Mouse (Mus musculus) embryonic facial prominence, embryonic 14.5 days (tissue): ENCODE measurements around the gene Ramp2. TPM values are rescaled to one million over a fixed set of nuclear protein-coding genes. Genes with fewer than 3 reads are reported as not detected.

Source experiments
- ATAC-seq: fragments of 200-750 bp; cut with Nextera tagmentation; 2 replicates; pipeline ENCODE4 v1.8.0; 2017; ENCODE audit warnings: low read depth, moderate number of reproducible peaks, moderate TSS enrichment
- DNase-seq: peaks from one replicate; pipeline ENCODE4 v3.0.0-alpha.2; 2015; ENCODE audit warnings: low spot score
- H3K27ac ChIP-seq: fragments of 300-500 bp; sonication (generic); replicated peaks from 2 replicates; pipeline ENCODE4 v1.5.1; 2014; ENCODE audit warnings: low read depth, mild to moderate bottlenecking, low read length, moderate library complexity
- H3K27me3 ChIP-seq: fragments of 300-500 bp; sonication (generic); replicated peaks from 2 replicates; pipeline ENCODE4 v1.6.1; 2014; ENCODE audit warnings: low read length; ENCODE audit not compliant: control insufficient read depth, insufficient read depth
- H3K36me3 ChIP-seq: fragments of 300-500 bp; sonication (generic); 2 replicates; pipeline ENCODE4 v1.6.1; 2014; ENCODE audit warnings: low read length, mixed read lengths; ENCODE audit not compliant: control insufficient read depth, insufficient read depth
- H3K4me1 ChIP-seq: fragments of 300-500 bp; sonication (generic); 2 replicates; pipeline ENCODE4 v1.6.1; 2014; ENCODE audit warnings: antibody characterized with exemption, low read length; ENCODE audit not compliant: control insufficient read depth, insufficient read depth
- H3K4me2 ChIP-seq: fragments of 300-500 bp; sonication (generic); 2 replicates; pipeline ENCODE4 v1.6.1; 2014; ENCODE audit warnings: low read depth, mild to moderate bottlenecking, low read length, moderate library complexity, mixed read lengths
- H3K4me3 ChIP-seq: fragments of 300-500 bp; sonication (generic); 2 replicates; pipeline ENCODE4 v1.5.1; 2014; ENCODE audit warnings: low read depth, mild to moderate bottlenecking, low read length
- H3K9ac ChIP-seq: fragments of 300-500 bp; sonication (generic); 2 replicates; pipeline ENCODE4 v1.6.1; 2014; ENCODE audit warnings: low read depth, mild to moderate bottlenecking, low read length, moderate library complexity, mixed read lengths
- H3K9me3 ChIP-seq: fragments of 300-500 bp; sonication (generic); 2 replicates; pipeline ENCODE4 v1.6.1; 2016; ENCODE audit warnings: low read length; ENCODE audit not compliant: control insufficient read depth
- WGBS: fragments of 180-500 bp; shearing (Covaris S2); extraction: QIAGEN DNeasy Blood & Tissue Kit; methylation state at CpG from one replicate; pipeline ENCODE4 v1.1.7; 2014; 5-methylcytosine and 5-hydroxymethylcytosine counted together
- polyA plus RNA-seq: library from polyadenylated mRNA; unstranded; fragments of >200 nt; fragmentation: Nextera tagmentation; extraction: Ambion mirVana; gene quantifications from 2 replicates; pipeline ENCODE4 v1.2.1, GENCODE M21; 2014

The Ramp2 gene
- polyA plus RNA-seq, 1 experiment from 2014 or later: 154 TPM

DNA sequence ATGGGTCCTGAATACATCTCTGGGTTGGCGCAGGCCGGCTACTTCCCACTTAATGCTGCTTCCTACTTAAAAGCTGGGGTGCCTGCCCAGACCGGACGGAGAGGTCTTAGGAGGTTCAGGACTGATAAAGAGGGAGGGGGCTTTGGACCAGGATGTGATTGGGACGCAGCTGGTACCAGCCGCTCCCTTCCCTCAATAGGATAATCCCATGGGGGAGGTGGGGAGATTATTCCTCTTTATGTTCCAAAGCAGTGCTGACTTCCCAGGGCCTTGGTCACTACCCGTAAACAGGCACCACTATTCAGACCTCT, 829 bp downstream of the Ramp2 start:
- ATAC-seq (no peak; the same call in 1 of the 2 replicates), DNase-seq (no peak)
- peak overlapping the region; percentile 68 for H3K4me3 ChIP-seq

DNA sequence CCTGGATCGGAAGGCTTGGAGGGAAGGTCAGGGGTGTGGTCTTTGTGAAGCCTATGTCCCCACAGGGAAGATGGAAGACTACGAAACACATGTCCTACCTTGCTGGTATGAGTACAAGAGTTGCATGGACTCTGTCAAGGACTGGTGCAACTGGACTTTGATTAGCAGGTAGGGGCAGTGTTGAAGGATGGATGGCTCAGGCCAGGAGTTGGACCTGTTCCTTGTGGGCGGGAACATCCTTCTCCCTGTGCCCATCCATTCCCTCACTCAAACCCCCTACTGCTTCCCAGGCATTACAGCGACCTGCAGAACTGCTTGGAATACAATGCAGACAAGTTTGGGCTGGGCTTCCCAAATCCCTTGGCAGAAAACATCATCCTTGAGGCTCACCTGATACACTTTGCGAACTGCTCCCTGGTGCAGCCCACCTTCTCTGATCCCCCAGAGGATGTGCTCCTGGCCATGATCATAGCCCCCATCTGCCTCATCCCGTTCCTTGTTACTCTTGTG, 1.7 kb downstream of the Ramp2 start:
- peak overlapping the region; percentile 68 for H3K4me3 ChIP-seq
- no peak overlapping the region for H3K9ac ChIP-seq
- H3K4me2 ChIP-seq: peak overlapping the region; percentile 95
- no peak for DNase-seq
- H3K36me3 ChIP-seq: no peaks in the 10 kb centered on the region
- ATAC-seq: no peak
- peaks cover 16% of the 10 kb centered on the region for H3K4me1 ChIP-seq
- H3K27me3 ChIP-seq: no peaks in the 10 kb centered on the region
- no peak overlapping the region for H3K27ac ChIP-seq
- WGBS: 83% methylated on average over 6 of the region's 6 CpGs
- no peaks in the 10 kb centered on the region for H3K9me3 ChIP-seq

More for the DNA sequence above, 829 bp downstream of the Ramp2 start:
- peaks cover 14% of the 10 kb centered on the region for H3K4me1 ChIP-seq
- H3K27me3 ChIP-seq: no peaks in the 10 kb centered on the region
- H3K36me3 ChIP-seq: no peaks in the 10 kb centered on the region
- H3K27ac ChIP-seq: peak overlapping the region; percentile 83
- no peaks in the 10 kb centered on the region for H3K9me3 ChIP-seq
- H3K4me2 ChIP-seq: peak overlapping the region; percentile 95
- WGBS: 9% methylated on average over 7 of the region's 7 CpGs
- H3K9ac ChIP-seq: peak overlapping the region; percentile 76

DNA sequence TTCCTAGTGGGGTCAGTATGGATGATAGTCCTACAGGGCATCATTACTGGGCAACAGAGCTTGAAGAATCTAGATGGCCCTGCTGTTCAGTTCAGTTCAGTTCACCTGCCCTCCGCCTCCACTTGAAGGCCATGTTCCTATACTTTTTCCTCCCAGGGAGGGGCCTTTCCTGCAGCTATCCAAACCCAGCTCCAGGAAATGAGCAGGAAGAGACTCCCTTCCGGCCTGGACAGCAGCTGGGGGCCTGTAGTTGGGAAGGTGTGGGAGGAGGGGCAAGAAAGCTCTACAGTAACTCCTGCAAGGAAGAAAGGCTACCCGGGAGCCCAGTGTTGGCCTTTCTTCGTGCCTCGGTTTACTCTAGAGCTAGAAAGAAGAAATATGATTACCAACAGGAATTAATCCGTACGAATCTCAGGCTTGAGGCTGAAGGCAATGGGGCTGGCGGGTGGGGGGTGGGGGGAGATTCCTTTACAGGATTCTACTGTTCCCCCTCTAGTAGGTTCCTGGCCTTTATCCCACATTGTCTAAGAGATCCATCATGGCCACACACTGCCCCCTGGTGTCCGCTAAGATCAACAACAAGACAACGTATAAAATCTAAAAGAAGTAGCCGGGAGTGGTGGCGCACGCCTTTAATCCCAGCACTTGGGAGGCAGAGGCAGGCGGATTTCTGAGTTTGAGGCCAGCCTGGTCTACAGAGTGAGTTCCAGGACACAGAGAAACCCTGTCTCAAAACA, 2.6 kb downstream of the Ramp2 start:
- Histone ChIP-seq H3K27me3 (no peaks in the 10 kb centered on the region), H3K4me1 (peaks cover 21% of the 10 kb centered on the region), H3K4me2 (peak overlapping the region; percentile 26), H3K9me3 (no peaks in the 10 kb centered on the region), H3K27ac (no peak overlapping the region), H3K9ac (no peak overlapping the region), H3K4me3 (no peak overlapping the region), H3K36me3 (no peaks in the 10 kb centered on the region)
- ATAC-seq (no peak), DNase-seq (peak; percentile 88)
- WGBS: 30% methylated on average over 14 of the region's 14 CpGs

DNA sequence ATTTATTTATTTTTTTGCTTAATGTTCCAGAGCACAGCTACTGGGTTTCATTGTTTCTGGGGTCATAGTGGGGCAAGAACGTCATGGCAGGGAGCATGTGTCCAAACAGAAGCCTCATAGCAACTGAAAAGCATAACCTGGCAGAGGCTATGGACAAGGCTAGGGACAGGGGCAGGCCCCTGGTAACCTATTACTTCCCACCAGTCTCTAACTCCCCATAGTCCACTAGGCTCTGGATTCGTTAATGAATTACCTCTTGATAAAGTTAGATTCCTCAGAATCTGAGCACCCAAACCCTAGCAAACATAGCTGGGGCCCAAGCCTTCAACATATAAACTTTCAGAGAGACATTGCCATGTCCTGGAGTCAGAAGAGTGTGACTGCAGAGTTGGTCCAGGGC, 5.2 kb downstream of the Ramp2 start:
- Histone ChIP-seq H3K9me3 (no peaks in the 10 kb centered on the region), H3K4me1 (peaks cover 14% of the 10 kb centered on the region), H3K4me2 (no peak overlapping the region), H3K27me3 (no peaks in the 10 kb centered on the region), H3K4me3 (no peak overlapping the region), H3K9ac (no peak overlapping the region), H3K27ac (no peak overlapping the region), H3K36me3 (0 out of 2 replicates have a peak, but pooled peaks cover 3% of the 10 kb centered on the region)
- WGBS: 79% methylated on average over 2 of the region's 2 CpGs
- DNase-seq: no peak
- ATAC-seq: no peak

DNA sequence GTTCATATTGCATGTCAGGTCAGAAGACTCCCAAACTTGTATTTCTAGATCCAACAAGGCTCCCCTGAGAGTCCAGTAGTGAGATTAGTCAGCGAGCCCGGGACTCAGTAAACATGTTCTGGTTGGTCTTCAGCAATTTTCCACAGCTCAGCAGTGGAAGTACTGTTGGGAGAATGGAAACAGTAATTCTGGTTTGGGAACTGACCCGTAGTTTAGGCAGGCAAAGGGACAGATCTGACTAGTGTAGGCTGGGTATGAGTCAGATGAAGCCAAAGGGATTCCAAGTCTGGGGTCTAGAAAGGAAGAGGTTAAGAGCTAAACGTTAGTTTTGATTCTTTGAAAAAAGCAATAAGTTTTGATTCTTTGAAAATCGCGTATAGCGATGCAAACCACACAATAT, 7.1 kb downstream of the Ramp2 start:
- peak overlapping the region; percentile 89 for H3K9ac ChIP-seq
- H3K9me3 ChIP-seq: no peaks in the 10 kb centered on the region
- DNase-seq: peak; percentile 24
- WGBS: 9% methylated on average over 7 of the region's 7 CpGs
- no peaks in the 10 kb centered on the region for H3K27me3 ChIP-seq
- H3K27ac ChIP-seq: peak overlapping the region; percentile 87
- ATAC-seq: no peak
- H3K4me1 ChIP-seq: peaks cover 6% of the 10 kb centered on the region
- H3K4me3 ChIP-seq: peak overlapping the region; percentile 76
- H3K36me3 ChIP-seq: 0 out of 2 replicates have a peak, but pooled peaks cover 14% of the 10 kb centered on the region
- peak overlapping the region; percentile 81 for H3K4me2 ChIP-seq

DNA sequence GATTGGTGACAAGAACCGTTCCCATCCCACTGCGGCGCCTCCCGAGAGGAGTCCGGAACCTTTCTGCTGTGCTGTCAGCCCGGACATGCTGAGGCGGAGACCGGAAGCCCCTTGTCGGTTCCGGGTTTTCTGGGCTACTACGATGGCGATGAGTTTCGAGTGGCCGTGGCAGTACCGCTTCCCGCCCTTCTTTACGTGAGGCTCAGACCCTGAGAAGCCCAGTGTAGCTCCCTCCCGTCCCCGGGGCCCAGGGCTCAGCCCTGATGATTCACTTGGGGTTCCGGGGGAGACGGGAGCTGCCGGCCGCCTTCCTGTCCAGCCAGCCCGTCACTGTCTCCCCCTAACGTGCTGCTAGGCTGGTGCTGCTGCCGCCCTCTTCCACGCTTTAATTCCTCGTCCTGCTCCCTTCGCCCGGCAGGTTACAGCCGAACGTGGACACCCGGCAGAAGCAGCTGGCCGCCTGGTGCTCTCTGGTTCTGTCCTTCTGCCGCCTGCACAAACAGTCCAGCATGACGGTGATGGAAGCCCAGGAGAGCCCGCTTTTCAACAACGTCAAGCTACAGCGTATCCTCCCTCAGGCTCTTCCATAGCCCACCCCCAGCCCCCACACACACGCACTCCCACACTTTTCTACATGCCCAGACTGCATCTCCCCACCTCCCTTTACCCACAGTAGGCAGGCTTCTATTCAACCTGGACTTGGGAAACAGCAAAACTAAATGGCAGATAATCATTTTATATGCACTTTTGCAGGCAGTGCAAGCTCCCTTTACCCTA, 8.0 kb downstream of the Ramp2 start, which contains the start of gene Vps25:
Gene Vps25, plus strand, starts transcription at position 95 of the 777 bp plus-strand sequence.
- Histone ChIP-seq H3K4me2 (peak within 1 kb of the TSS; percentile 81), H3K36me3 (0 out of 2 replicates have a peak, but pooled peaks cover 14% of the 10 kb centered on the region), H3K27me3 (no peaks in the 10 kb centered on the region), H3K4me3 (peak within 1 kb of the TSS; percentile 76), H3K4me1 (peaks cover 6% of the 10 kb centered on the region), H3K9me3 (no peaks in the 10 kb centered on the region), H3K27ac (peak within 1 kb of the TSS; percentile 87), H3K9ac (peak within 1 kb of the TSS; percentile 89)
- ATAC-seq (peak; percentile 85), DNase-seq (peak; percentile 93)
- 0% methylated on average over 25 of the region's 40 CpGs for WGBS

DNA sequence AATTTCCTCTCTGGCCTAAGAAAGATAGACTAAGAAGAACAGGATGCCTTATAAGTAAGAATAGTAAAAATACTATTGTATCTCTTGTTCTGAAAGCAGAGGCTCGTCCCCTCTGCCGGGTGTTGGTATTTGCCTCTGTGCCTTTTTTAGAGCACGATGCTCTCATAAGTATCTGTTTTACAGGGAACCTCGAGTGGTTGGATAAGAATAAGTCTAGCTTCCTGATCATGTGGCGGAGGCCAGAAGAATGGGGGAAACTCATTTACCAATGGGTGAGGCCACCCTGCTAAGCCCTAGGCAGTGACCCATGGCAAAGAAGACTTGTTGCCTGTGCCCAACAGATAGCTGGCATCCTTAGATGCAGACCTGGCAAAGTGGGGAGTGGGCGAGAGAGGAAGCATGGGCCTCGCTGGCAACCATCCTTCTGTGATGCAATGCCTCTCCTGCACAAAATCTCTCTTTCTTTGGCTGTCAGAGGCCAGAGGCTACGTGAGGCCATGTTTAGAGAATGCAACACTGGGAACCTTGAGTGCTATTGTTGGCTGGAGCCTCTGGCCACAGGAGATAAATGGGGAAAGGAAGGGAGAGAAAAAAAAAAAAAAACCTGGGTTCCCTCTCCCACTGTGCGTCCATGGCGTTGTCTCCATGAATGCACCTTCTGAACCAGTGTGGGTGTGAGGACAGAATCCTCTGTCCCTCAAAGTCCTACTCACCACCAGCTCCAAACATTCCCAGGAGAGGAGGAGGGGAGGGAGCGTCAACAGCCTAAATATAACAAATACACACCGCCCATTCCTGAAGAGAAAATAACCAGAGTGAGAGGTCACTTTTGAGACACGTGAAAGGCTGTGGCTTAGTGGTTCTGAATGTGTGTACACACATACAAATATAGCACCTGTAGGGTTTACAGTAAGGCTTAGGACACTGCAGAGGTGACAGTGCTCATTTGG, 10.3 kb downstream of the Ramp2 start:
- 88% methylated on average over 13 of the region's 13 CpGs for WGBS
- ATAC-seq: no peak

DNA sequence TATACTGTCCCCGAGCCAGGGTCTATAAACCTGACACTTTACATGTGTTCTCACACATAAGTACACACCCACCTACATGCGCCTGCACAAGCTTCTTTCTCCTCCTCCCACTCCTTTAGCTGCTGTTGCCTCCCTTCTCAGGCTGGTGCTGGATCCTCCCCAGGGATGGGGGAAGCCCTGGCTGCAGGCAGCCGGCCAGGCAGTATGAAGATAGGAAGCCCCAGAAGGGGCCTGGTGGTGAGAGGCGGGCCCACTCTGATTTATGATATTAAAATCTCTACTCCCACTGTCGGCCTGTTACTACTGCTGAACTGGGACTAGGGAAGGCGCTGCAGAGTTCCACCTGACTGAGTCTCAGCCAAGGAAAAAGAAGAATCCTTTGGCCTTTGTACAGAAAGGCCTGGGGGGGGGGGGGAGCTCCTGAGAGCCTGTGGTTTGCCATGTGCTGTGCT, 13.5 kb downstream of the Ramp2 start:
- peak; percentile 75 for DNase-seq
- Histone ChIP-seq H3K9ac (peak overlapping the region; percentile 70; the same call in 1 of the 2 replicates), H3K27ac (peak overlapping the region; percentile 70), H3K4me1 (peaks cover 30% of the 10 kb centered on the region), H3K36me3 (0 out of 2 replicates have a peak, but pooled peaks cover 14% of the 10 kb centered on the region), H3K4me3 (peak overlapping the region; percentile 61; the same call in 1 of the 2 replicates), H3K9me3 (no peaks in the 10 kb centered on the region), H3K27me3 (peaks cover 30% of the 10 kb centered on the region), H3K4me2 (peak overlapping the region; percentile 95)
- WGBS: 26% methylated on average over 6 of the region's 6 CpGs
- ATAC-seq: no peak

More for the DNA sequence above, 10.3 kb downstream of the Ramp2 start:
- 0 out of 2 replicates have a peak, but pooled peaks cover 14% of the 10 kb centered on the region for H3K36me3 ChIP-seq
- H3K27me3 ChIP-seq: peaks cover 1% of the 10 kb centered on the region; the same call in 1 of the 2 replicates
- H3K27ac ChIP-seq: no peak overlapping the region
- no peak overlapping the region for H3K4me2 ChIP-seq
- no peaks in the 10 kb centered on the region for H3K9me3 ChIP-seq
- no peak overlapping the region for H3K9ac ChIP-seq
- H3K4me1 ChIP-seq: peaks cover 23% of the 10 kb centered on the region
- no peak for DNase-seq
- H3K4me3 ChIP-seq: no peak overlapping the region
